Mouse (Mus musculus): Measurements from ENCODE around the gene Pmpca. TPM values are rescaled to one million over a fixed set of nuclear protein-coding genes. Genes with fewer than 3 reads are reported as not detected.

Gene Pmpca
- polyA plus RNA-seq, 1 experiment from 2014 or later = 104 TPM

DNA sequence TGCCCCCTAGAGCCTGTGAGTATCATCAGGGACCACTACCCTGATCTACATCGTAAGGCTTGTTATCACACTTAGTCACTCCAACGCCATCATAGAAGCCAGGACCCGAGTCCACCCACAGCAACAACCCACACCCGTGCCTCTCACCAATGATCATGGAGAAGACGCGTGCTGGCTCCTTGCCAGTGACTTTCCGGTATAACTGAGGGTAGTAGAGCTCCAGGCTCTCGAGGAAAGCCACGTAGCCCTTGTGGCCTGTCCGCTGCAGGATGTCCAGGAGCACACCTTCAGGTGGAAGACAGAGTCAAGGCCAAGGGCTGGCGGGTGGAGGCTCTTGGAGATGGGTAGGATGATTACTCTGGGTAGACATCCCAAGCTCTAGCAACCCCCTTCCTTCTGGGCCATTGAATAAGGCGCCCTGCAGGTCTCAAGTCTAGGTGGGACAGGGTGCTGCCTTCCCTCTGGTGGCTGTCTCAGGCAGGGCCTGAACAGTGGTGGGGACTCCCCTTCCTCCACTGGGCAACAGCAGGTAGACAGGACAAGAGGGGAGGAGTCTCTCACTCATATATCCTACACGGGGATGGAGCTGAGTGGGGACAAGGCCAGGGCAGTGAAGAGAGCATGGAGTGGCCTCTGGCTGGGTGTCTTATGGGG lies 30.3 kb upstream of the Pmpca start:
- TF ChIP-seq CTCF (IDR thresholded peaks at IDR 0.05; ENCODE audit: low read depth) = no peak
- H3K27me3 ChIP-seq (ENCODE audit: insufficient read depth, low read length) = no peaks in the 10 kb centered on the region
- peaks cover 13% of the 10 kb centered on the region; the same call in 1 of the 2 replicates for H3K36me3 ChIP-seq (ENCODE audit: insufficient read depth)
- H3K9me3 ChIP-seq (ENCODE audit: low read depth, low read length) = no peaks in the 10 kb centered on the region
- 81% methylated on average over 13 of the region's 13 CpGs for WGBS
- no peak overlapping the region for H3K9ac ChIP-seq
- no peak overlapping the region for H3K27ac ChIP-seq (ENCODE audit: low read depth)
- no peak for DNase-seq
- H3K4me3 ChIP-seq (ENCODE audit: low read depth, low read length) = no peak overlapping the region
- 0 out of 2 replicates have a peak, but pooled peaks cover 3% of the 10 kb centered on the region for H3K4me1 ChIP-seq (ENCODE audit: insufficient read depth)
- no peak for ATAC-seq (ENCODE audit: insufficient read depth)
- H3K4me2 ChIP-seq = no peak overlapping the region

DNA sequence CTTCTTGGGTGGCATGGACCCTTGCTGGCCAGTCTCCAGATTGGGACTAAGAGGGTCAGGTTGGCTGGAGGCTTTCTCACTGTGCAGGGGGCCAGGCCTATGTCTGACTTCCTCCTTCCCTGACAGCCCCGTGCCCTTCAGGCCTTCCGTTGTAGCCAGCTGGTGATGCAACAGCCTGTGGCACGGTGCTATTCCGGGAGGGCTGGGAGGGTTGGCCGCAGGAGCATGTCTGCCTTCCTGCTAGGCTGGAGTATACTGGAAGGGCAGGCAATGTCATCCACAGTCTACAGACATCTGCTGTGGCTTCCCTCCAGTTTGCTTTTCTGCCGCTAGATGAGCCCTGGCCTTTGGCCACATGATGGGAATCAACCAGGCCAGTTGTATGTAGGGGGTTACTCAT lies 29.2 kb upstream of the Pmpca start:
- no peak overlapping the region for H3K9ac ChIP-seq
- no peaks in the 10 kb centered on the region for H3K27me3 ChIP-seq (ENCODE audit: insufficient read depth, low read length)
- no peak for ATAC-seq (ENCODE audit: insufficient read depth)
- H3K9me3 ChIP-seq (ENCODE audit: low read depth, low read length) = no peaks in the 10 kb centered on the region
- no peak overlapping the region for H3K4me2 ChIP-seq
- TF ChIP-seq CTCF (IDR thresholded peaks at IDR 0.05; ENCODE audit: low read depth) = no peak
- DNase-seq = no peak
- no peak overlapping the region for H3K27ac ChIP-seq (ENCODE audit: low read depth)
- H3K36me3 ChIP-seq (ENCODE audit: insufficient read depth) = peaks cover 24% of the 10 kb centered on the region
- no peak overlapping the region for H3K4me3 ChIP-seq (ENCODE audit: low read depth, low read length)
- H3K4me1 ChIP-seq (ENCODE audit: insufficient read depth) = 0 out of 2 replicates have a peak, but pooled peaks cover 3% of the 10 kb centered on the region
- 74% methylated on average over 6 of the region's 6 CpGs for WGBS

- H3K27me3 ChIP-seq (ENCODE audit: insufficient read depth, low read length) = no peaks in the 10 kb centered on the region
These were observed 28.4 kb upstream of the Pmpca start, which contains the start of gene Card9 for GRCm38 (mm10) chr2:26360772-26361171. Card9 (minus strand) TSS chr2:26360918.

DNA sequence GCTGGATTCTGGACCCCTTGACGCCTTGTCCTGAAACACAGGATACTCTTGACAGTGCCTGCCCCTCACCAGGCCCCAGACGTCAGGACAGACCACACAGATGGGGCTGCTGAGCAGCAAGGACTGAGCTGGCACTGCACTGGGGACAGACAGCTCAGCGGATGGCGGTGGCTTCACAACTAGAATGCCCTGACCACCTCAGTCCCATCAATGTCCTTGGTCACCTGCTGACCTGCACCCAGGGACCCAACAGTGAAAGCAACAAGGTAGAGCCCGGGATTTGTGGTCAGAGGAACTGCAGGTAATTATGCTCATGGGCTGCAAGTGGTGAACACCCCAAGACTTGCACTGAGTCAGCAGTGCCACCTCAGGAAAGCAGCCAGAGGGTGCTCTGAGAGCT lies 26.1 kb upstream of the Pmpca start:
- Histone ChIP-seq H3K36me3 (ENCODE audit: insufficient read depth) (peaks cover 54% of the 10 kb centered on the region), H3K9me3 (ENCODE audit: low read depth, low read length) (no peaks in the 10 kb centered on the region), H3K4me2 (no peak overlapping the region), H3K27me3 (ENCODE audit: insufficient read depth, low read length) (no peaks in the 10 kb centered on the region), H3K4me3 (ENCODE audit: low read depth, low read length) (no peak overlapping the region), H3K27ac (ENCODE audit: low read depth) (no peak overlapping the region), H3K4me1 (ENCODE audit: insufficient read depth) (no peaks in the 10 kb centered on the region), H3K9ac (no peak overlapping the region)
- WGBS = 78% methylated on average over 5 of the region's 5 CpGs
- ATAC-seq (ENCODE audit: insufficient read depth) (no peak), DNase-seq (no peak)
- TF ChIP-seq CTCF (IDR thresholded peaks at IDR 0.05; ENCODE audit: low read depth) = no peak

More at GRCm38 (mm10) chr2:26360772-26361171, 28.4 kb upstream of the Pmpca start, which contains the start of gene Card9:
- ATAC-seq (ENCODE audit: insufficient read depth) = no peak
- Histone ChIP-seq H3K27ac (ENCODE audit: low read depth) (no peak within 1 kb of the TSS), H3K4me3 (ENCODE audit: low read depth, low read length) (no peak within 1 kb of the TSS), H3K9ac (no peak within 1 kb of the TSS), H3K9me3 (ENCODE audit: low read depth, low read length) (no peaks in the 10 kb centered on the region), H3K36me3 (ENCODE audit: insufficient read depth) (peaks cover 32% of the 10 kb centered on the region), H3K4me2 (no peak within 1 kb of the TSS), H3K4me1 (ENCODE audit: insufficient read depth) (0 out of 2 replicates have a peak, but pooled peaks cover 3% of the 10 kb centered on the region)
- no peak for TF ChIP-seq CTCF (IDR thresholded peaks at IDR 0.05; ENCODE audit: low read depth)
- no peak for DNase-seq
- WGBS = 32% methylated on average over 3 of the region's 3 CpGs

DNA sequence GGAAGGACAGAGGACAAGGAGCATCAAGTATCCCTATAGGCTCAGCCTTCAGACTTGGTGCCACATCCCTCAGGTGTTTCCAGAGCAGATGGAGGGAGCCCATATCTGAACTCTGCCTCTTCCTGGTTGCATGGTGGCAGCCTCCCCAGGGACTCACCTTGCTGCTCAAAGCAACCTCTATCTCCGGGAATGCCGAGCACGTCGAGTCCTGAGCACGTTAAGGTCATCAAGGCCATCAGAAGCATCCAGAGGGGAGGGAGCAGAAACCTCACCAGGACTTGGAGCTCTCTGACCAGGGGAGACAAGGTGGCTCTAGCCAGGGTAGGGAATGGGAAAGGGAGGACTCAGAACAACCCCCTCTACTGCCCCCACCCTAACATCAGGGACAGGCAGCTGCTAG lies 25.7 kb upstream of the Pmpca start:
- Histone ChIP-seq H3K4me3 (ENCODE audit: low read depth, low read length) (no peak overlapping the region), H3K4me2 (no peak overlapping the region), H3K27me3 (ENCODE audit: insufficient read depth, low read length) (no peaks in the 10 kb centered on the region), H3K4me1 (ENCODE audit: insufficient read depth) (no peaks in the 10 kb centered on the region), H3K9me3 (ENCODE audit: low read depth, low read length) (no peaks in the 10 kb centered on the region), H3K36me3 (ENCODE audit: insufficient read depth) (peaks cover 59% of the 10 kb centered on the region), H3K27ac (ENCODE audit: low read depth) (no peak overlapping the region), H3K9ac (no peak overlapping the region)
- no peak for TF ChIP-seq CTCF (IDR thresholded peaks at IDR 0.05; ENCODE audit: low read depth)
- DNase-seq (no peak), ATAC-seq (ENCODE audit: insufficient read depth) (no peak)
- WGBS = 34% methylated on average over 5 of the region's 5 CpGs

DNA sequence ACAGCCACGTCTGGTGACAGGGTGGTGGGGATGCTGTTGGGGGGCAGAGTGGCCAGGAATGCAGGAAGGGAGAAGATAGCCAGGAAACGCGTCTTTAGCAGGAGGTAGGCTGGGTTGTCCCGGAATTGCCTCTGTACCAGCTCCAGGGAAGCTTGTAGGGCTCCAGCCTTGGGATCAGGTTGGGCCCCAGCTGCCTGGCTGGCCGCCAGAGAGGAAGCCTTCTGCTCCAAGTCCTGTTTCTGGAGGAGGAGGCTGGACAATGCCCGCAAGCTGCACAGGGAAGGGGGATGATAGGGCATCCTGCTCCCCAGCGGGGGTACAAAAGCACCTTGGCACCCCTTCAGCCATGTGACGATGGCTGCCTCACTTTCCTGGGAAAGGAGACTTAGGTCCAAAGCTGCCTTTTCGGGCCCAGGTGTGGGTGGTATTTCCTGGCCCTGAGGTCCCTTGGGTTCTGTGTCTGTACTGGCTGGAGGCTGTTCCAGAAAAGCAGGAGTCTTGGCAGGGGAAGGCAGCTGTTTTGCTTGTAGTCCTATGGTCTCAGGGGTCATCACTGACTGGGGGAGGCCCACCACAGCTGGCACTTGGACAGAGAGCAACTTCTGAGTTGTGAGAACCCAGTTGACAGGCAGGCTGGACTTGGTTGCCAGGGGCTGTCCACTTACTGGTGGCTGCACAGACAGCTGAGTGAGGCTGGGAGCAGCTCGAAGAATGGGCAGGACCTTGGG lies 24.2 kb upstream of the Pmpca start:
- no peak for TF ChIP-seq CTCF (IDR thresholded peaks at IDR 0.05; ENCODE audit: low read depth)
- H3K4me1 ChIP-seq (ENCODE audit: insufficient read depth) = no peaks in the 10 kb centered on the region
- DNase-seq (peak; percentile 84), ATAC-seq (ENCODE audit: insufficient read depth) (peak; percentile 58)
- H3K4me2 ChIP-seq = no peak overlapping the region
- H3K27ac ChIP-seq (ENCODE audit: low read depth) = 0 out of 2 replicates have a peak overlapping the region, but pooled peaks have one; percentile 50
- H3K4me3 ChIP-seq (ENCODE audit: low read depth, low read length) = no peak overlapping the region
- H3K36me3 ChIP-seq (ENCODE audit: insufficient read depth) = peaks cover 73% of the 10 kb centered on the region
- WGBS = 57% methylated on average over 10 of the region's 10 CpGs
- no peaks in the 10 kb centered on the region for H3K27me3 ChIP-seq (ENCODE audit: insufficient read depth, low read length)
- no peaks in the 10 kb centered on the region for H3K9me3 ChIP-seq (ENCODE audit: low read depth, low read length)
- no peak overlapping the region; the same call in 1 of the 2 replicates for H3K9ac ChIP-seq

DNA sequence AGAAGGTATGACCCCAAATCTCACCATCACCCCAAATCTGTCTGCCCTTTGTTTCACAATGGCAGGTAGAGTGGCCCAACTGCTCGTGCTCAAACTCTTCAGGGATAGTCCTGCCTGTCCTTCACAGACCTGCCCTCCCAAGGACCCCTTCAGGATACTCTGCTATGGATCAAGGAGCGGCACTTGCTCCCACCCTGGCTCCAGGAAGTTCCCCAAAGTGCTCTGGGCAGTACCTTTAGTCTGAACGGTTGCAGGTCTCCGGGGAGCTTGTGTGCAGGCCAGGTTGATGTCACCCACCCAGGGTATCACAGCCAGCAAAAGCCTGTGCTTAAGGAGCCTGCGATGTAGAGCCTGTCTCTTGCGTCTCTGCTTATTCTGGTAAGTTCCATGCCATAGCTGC lies 21.2 kb upstream of the Pmpca start:
- 90% methylated on average over 6 of the region's 6 CpGs for WGBS
- no peak overlapping the region for H3K27ac ChIP-seq (ENCODE audit: low read depth)
- no peak overlapping the region for H3K9ac ChIP-seq
- H3K4me1 ChIP-seq (ENCODE audit: insufficient read depth) = no peaks in the 10 kb centered on the region
- no peak for ATAC-seq (ENCODE audit: insufficient read depth)
- H3K4me3 ChIP-seq (ENCODE audit: low read depth, low read length) = no peak overlapping the region
- no peak overlapping the region for H3K4me2 ChIP-seq
- no peak for TF ChIP-seq CTCF (IDR thresholded peaks at IDR 0.05; ENCODE audit: low read depth)
- no peaks in the 10 kb centered on the region for H3K9me3 ChIP-seq (ENCODE audit: low read depth, low read length)
- H3K36me3 ChIP-seq (ENCODE audit: insufficient read depth) = peaks cover 95% of the 10 kb centered on the region
- DNase-seq = no peak
- no peaks in the 10 kb centered on the region for H3K27me3 ChIP-seq (ENCODE audit: insufficient read depth, low read length)
